Mouse (Mus musculus) kidney, postnatal 10 days (tissue): ENCODE results near the gene Edem2.
"Not testable (repeated sequence)": the region's sequence is repeated elsewhere in the genome, so short reads cannot be mapped to it uniquely, and the experiment has no call there.

Experiments
- DNase-seq: peaks from one replicate; pipeline ENCODE4 v3.0.0; 2021; ENCODE audit warnings: mixed read lengths

The Edem2 gene

DNA sequence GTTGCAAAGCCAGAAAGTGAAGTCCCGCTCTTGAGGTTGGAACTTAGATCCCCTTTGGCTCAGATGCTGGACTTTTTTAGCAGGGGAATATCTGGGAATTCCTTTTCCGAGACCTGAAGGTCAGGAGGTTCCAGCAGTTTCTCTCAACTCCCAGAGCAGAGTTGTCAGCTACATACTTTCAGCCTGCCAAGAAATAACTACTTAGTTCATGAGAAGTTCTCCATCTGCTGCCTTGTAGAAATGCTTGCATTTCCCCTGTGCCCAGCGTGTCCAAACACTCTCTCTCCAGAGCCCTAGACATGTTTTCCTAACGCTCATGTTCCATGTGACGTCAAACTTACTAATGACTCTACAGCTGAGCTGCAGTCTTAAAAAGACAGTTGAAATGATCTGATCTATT is 5.8 kb upstream of the Edem2 start:
- DNase-seq = peak; percentile 14

DNA sequence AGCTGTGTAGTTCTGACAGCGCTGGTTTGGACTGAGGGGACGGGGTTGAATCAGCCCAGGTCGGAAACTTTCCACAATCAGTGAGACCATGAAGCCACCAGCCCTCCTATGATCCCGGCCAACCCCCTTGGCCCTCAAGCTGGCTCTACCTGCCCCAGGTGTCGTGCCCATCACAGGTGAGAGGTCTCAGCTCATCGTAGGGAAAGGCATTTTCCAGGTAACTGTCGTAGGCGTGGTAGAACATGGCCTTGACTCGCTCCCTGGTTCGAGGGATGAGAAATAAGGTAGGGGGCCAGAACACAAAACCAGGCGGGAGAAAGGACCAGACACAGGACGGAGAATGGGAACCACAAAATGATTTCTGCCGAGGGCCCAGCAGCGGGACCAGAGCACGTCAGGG is 533 bp downstream of the Edem2 start:
- peak; percentile 14 for DNase-seq

DNA sequence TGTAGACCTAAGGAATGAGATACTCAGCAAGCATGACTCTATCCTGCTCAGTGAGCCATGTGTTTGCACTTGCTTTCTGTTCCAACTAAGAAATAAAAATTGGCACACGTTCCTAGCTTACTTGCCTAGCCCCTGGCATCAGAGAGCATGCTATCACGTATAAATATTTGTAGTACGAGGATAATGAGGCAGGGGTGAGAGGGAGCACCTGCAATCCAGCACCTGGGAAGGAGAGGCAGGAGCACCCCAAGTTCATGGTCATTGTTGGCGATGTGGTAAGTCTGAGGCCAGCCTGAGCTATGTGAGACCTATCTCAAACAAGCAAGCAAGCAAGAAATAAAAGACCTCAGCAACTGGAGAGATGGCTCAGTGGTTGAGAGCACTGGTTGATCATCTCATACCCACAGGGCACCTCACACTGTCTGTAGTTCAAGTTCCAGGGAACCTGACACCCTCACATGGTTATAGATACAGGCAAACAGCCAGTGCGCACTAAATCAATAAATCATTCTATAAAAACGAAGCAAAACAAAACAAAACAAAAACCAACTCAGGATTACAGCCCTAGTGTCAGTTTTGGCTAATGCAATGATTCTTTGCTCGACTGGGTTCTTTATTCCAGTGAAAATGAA is 1.4 kb downstream of the Edem2 start:
- DNase-seq = no peak

GRCm38 (mm10) chr2:155726302-155726701 is 3.0 kb downstream of the Edem2 start:
- no peak for DNase-seq

GRCm38 (mm10) chr2:155724526-155724925 is 4.7 kb downstream of the Edem2 start:
- DNase-seq = no peak

- DNase-seq = no peak
These were observed 5.2 kb downstream of the Edem2 start for GRCm38 (mm10) chr2:155724036-155724435.

GRCm38 (mm10) chr2:155720585-155720984 is 8.7 kb downstream of the Edem2 start:
- no peak for DNase-seq

- no peak for DNase-seq
These were observed 11.9 kb downstream of the Edem2 start for GRCm38 (mm10) chr2:155717082-155717990.

GRCm38 (mm10) chr2:155710557-155710956 is 18.7 kb downstream of the Edem2 start:
- DNase-seq = no peak

DNA sequence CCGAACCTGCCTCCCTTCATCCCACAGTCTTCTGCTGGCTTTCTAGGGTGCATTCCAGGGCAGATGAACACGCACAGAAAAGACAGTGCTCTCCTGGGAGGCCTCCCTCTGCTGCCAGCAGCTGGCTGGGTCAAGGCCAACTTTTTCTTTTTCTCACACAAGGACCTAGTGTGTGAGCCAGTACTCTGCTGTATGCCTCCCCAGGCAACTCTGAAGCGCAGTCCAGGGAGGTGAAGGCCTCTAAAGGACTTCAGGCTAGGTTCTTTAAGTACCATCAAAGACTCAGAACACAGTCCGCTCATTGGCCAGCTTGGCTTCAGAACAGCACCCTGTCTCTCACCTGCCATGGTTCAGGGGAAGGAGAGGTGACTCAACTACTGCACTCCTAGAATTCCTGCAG is 22.0 kb downstream of the Edem2 start:
- peak; percentile 27 for DNase-seq

DNA sequence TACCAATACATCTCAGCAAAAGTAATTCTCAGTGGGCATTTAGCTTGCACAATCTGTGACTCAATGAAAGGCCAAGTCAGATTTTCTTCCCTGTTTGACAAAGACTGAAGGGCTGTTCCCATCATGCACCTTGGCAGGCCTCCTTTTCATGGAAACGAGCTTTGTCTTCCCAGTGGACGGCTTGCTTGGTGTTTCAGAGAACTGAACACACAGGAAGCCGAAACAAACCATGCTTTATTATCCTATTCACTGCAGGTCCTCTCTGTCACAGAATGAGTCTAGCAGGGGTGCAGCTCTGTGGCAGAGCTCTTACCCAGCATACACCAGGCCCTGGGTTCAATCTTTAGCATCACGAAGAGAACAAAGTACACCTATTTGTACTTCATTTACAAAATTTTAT is 25.6 kb downstream of the Edem2 start:
- DNase-seq = no peak

DNA sequence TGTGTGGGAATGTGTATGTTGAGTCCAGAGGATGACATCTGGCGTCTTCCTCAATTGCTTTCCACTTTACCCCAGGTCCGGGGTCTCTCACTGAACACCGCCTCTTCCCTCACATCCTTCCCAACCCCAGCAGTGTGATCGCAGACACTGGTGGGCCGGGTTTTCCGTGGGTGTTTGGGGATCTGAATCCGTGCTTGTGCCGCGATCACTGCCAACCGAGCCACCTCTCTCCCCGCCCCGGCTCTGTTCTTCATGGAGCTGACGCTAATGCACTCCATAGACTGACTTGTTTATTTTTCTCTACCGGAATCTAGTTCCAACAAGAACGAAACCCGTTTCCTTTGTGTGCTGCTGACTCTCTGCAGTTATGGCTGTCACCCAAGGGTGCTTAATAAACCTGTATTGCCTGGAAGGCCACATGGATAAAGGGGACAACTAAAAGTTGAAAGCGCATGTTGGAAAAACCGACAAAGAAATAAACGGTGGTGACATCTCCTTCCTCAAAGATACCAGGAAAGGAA is 27.8 kb downstream of the Edem2 start:
- no peak for DNase-seq

DNA sequence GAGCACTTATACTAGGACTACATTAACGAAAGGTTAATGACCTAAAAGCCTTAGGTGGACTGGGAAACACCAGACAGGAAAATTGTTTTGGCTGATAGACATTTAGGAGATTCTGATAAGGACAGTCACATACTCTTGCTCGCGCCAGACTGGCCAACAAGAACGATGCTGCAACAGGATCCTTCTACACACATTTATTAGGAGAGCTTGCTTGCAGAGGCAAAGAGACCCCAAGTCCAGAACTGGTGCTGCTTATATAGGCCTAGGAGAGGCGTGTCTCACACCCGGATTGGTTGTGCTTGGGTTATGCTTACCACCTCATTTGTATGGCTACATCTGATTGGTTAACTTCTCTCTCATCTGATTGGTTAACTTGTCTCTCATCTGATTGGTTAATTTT is 30.8 kb downstream of the Edem2 start:
- DNase-seq = not testable (repeated sequence)

DNA sequence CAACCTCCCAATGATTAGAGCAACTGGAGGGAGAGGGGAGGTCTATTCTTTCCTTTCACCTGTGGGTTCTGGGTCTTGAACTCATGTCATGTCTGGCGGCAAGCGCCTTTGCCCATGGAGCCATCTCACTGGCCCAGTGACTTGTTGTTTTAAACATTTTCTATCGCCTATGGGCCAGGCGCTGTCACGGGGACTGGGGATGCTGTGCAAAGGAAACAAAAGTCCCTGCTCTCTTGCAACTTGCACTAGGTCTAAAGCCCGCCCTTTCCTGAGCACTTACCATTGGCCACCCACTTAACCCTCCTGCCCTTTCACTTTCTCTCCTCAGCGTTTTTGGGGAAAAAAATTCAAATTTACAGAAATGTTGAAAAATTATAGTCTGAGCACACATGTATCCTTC is 32.4 kb downstream of the Edem2 start:
- DNase-seq = no peak

- DNase-seq = peak; percentile 95
These were observed 33.1 kb downstream of the Edem2 start for GRCm38 (mm10) chr2:155696091-155696558.

- no peak for DNase-seq
These were observed 34.0 kb downstream of the Edem2 start for GRCm38 (mm10) chr2:155695316-155695715.

GRCm38 (mm10) chr2:155694564-155694963 is 34.7 kb downstream of the Edem2 start:
- no peak for DNase-seq

DNA sequence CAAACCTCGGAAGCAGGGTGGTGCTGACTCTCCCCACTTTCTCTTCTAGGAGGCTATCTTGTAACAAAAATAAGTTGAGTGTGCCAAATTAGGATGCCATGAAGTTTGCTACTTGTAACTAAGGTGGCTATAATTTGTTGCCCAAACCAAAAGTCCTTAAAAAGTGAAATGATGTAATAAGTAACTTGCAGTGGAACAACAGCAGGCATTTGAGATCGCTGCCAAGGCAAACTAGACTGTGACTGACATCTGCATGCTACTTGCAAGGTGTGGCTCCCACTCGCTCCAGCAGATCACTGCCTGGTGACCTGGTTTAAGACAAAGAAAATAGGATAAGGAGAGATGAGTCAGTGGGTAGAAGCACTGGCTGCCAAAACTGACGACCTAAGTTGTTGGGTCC is 36.1 kb downstream of the Edem2 start:
- DNase-seq = no peak

GRCm38 (mm10) chr2:155691723-155692493 is 37.4 kb downstream of the Edem2 start, which contains the start of gene Trpc4ap:
Gene Trpc4ap (minus strand): TSS chr2:155692384.
- DNase-seq = peak; percentile 98

DNA sequence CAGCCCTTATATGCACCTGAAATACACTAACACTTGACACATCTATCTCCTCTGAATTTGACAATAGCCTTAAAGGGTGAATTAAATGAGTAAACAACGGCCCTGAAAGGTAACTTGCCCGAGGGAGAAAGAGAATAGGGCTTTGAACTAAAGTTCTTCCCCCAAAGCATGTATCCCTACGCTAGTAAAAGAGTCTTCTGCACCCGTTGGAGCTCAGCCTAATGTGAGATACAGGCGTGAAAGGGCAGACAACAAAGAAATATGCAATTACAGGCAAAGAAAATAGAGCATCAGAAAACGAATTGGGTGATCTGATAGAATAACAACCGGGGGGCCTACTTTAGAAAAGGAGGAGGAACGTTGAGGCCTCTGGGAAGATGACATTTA is 37.9 kb downstream of the Edem2 start:
- DNase-seq = no peak

DNA sequence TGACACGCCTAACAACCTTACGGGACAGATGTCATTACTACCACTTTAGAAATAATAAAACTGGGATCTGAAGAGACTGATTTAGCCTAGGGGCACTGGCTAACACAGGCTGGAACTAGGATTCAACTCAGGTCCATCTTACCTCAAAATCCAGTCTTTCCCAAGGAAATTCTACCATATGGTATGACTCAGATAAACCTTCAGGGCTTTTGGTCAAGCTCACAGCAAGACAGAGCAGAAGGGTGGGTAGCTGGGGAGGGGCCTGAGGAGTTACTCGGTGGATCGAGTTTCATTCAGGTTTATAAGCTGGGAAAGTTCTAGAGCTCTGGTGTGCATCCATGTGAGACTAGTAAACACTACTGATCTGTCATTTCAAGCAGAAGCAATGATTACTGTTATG is 40.1 kb downstream of the Edem2 start:
- DNase-seq = no peak

- no peak for DNase-seq
These were observed 41.5 kb downstream of the Edem2 start for GRCm38 (mm10) chr2:155687746-155688145.

DNA sequence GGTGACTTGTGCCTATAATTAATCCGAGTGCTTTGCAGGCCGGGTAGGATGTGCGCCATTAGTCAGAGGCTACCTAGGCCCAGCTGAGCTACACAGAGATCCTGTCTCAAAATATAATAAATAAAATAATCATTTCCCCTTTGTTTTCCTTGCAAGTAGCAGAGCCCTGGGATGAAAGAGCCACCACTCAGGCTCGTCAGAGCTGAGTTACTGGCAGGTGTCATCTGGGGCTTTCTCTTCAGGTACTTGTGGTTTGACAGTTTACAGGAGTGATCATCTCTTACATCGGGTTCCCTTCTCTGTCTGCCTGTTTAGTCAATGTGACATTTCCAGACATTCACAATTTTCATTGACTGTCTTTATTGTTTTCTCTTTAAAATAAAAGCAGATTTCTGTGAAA is 42.7 kb downstream of the Edem2 start:
- no peak for DNase-seq
